Mouse (Mus musculus) frontal cortex, postnatal 36 days (tissue): ENCODE results near the gene Gnat1.

Source experiments
- DNase-seq, 2 experiments: peaks; one replicate each; pipeline ENCODE4 v3.0.0; 2022; ENCODE audit warnings: low spot score in 2 of 2

Gnat1 gene

DNA sequence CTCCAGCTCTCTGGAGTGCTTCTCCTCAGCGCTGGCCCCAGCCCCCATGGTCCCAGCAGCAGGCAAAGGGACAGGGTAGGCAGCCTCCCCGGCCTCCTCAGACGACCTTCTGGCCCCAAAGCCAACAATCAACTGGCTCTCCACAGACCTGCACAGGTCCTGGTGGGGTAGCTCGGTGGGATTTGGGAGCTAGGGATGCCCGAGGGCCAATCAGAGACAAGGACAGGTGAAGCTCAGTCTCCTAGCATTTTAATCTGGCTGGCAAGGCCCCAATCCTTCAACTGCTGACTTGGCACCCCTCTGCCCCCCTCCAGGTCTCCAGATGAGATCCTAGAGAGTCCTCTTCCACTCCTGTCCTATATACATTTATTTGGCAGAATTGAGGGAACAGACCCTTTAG is at the start of gene Gnat1:
Gnat1 (minus strand) TSS at position 212 of the 400 bp plus-strand sequence.
- no peak for DNase-seq

- no peak for DNase-seq
Observed at GRCm38 (mm10) chr9:107728919-107729670, 49.6 kb upstream of the Gnat1 start.

DNA sequence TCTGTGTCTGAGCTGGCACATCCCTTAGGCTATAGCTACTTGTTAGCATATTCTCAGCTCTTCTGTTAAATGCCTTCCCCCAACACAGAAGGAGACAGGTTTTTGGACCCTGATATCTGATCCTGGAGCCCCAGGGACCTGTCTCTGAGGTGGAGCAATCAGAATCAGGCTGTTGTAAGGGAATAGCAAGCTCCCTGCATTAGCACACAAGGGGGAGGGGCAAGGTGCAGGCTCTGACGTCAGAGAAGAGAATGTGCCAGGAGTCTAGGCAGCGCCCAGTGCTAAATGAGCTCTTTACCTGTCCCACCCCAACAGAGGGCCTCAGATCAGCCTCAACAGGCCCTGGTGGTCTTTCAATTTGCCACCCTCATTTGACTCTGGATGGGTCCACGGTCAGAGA is 47.5 kb upstream of the Gnat1 start:
- DNase-seq, result no peak

GRCm38 (mm10) chr9:107724796-107725195 is 45.3 kb upstream of the Gnat1 start:
- no peak for DNase-seq

DNA sequence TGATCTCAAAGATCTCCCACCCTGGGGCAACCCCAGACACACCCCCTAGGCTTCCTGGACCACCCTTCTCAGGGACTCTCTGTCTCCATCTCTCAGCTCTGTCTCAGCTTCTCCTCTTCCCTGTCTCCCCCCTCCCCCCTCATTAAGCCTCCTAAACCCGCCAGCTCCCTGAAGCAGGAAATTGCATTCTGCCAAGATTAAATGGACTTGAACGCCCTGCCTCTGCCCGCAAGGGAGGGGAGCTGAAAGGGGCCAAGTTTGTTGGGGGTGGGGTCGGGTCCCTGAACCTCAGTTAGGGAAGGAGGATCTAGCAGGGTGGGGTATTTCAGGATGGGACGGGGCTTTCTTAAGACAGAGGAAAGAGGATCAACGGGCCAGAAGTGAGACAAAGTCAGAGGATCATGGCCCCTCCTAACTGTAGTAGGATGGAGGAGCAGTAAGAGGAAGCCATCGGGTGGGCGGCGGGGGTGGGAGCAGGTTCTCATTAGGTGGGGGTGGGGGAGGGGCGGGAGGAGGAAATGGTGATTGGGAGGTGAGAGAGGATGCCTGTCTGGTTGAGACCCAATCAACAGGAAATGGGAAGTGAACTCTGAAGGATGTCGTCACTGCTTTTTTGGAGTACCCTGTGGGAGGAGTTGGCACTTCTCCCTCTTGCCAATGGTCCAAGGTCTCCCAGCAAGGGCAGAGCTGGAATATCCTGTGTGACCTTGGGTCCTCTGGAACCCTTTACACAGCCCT is 44.5 kb upstream of the Gnat1 start:
- no peak for DNase-seq

- no peak for DNase-seq
Observed at GRCm38 (mm10) chr9:107723292-107723691, 43.8 kb upstream of the Gnat1 start.

- no peak for DNase-seq
Observed at GRCm38 (mm10) chr9:107718781-107719540, 39.4 kb upstream of the Gnat1 start.

GRCm38 (mm10) chr9:107716951-107717350 is 37.4 kb upstream of the Gnat1 start:
- DNase-seq, result no peak

DNA sequence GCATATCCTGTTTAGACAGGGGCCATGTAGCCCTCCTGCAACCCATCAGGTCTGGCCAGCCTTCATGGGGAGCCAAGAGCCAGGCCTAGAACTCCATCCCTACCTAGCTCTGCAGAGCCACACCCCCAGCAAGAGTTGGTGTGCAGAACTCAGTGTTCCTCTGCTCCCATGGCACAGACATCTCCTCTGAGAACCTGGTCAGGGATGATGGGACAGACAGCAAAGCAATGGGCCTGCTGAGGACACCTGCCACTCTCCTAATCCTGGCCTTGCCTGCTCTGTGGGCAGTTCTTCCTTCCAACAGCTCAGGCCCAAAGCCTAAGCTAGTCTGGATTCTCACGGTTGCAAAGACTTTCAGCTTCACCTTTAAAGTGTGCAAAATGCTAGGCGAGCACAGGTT is 36.1 kb upstream of the Gnat1 start:
- no peak for DNase-seq

DNA sequence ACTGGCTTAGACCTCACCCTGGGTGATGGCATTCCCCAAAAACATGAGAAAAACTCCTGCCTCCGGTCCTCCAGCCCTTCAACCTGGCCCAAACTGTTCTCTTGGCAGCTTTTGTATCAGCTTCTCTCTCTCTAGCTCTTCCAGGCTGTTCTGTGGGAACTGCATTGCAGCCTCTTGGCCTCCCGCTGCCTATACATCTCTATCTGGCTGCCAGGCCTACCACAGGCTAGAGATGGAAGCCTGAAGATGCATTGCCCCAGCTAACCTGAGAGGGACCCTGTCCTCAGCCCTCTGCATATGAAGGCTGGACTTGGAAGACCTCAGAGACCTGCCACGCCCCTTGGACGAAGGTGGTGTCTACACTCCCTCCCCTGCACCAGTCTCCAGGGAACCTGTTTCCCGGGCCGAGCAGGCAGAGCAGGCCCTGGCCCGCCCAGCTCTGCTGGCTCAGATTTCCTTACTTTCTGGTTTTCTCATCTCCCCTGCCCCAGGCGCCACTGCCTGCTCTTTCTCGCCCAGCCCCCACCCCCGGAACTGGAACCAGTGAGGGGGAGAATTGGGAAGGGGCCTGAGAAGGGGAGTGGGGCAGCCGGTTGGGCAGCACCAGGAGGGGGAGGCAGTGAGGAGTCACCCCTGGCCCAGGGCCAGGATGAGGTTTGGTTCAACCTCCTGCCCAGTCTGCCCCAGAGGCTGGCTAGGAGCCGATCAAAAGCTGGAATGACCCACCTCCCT is 34.9 kb upstream of the Gnat1 start:
- DNase-seq, result no peak

GRCm38 (mm10) chr9:107709697-107710483 is 30.4 kb upstream of the Gnat1 start, which contains the start of gene Sema3f:
Gene Sema3f, minus strand, starts transcription at chr9:107710475.
- DNase-seq, result peak; percentile 57 to 68

GRCm38 (mm10) chr9:107709096-107709696 is 29.7 kb upstream of the Gnat1 start:
- DNase-seq, result peak in 1 of 2 experiments; percentile 19

DNA sequence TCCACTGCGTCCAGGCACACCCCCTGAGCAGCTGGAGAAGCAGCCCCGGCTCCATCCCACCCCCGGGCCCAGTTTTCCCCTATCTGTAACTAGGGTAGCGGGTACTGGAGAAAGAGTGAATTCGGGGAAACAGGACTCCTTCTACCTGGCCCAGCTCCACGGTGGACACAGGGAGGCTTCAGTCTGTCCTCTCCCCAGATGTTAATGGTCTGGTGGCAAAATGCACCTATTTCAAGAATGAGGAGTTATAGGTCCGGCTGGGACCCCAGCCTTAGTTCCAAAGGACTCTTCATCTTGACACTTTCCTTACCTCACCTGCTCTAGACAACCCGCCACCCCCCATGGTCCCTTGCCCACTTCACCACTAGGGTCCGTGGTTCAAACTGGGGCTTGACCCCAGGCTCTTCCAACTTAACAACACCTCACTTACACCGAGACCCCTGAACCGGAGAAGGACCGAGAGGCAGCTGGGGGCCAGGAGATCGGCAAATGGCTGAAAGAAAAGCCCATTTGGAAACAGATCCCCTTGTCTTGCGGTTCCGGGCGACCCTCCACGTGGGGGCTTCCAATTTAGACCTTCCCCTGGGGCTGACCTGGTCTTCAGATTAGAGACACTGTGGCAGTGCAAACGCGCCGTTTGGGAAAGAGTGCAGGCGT is 29.1 kb upstream of the Gnat1 start:
- DNase-seq, result no peak

DNA sequence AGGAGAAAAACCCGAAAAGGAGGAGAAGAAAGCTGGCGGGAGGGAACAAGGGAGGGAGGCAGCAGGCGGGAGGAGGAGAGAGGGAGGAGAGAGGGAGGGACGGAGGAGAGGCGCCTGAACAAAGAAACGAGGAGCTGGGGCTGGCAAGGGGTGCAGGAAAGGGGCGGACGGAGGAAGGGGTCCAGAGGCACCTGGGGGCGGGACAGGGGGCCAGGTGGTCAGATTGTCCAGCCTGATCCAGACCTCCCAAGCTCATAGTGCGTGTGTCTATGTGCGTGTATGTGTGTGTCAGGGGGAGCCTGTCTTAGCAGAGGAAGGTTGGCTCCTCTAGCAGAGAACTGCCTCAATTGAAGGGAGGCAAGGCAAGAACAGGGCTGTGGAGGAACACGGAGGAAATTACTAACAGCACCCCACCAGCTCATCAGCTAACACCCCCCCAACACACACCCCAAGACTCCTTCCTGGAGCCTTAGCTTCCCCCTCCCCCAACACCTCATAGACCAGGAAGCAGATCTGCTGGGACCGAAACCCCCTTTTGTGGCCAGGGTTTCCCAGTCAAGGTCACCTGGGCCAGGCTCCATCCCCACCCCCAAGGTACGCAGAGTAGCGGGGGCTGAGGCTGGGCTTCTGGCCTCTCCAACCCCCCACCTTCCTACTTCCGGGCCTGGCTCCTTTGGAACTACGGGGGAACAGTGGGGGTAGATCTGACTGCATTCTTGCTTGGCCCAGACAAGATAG is 28.4 kb upstream of the Gnat1 start:
- DNase-seq, result no peak

GRCm38 (mm10) chr9:107706781-107707211 is 27.3 kb upstream of the Gnat1 start:
- no peak for DNase-seq

DNA sequence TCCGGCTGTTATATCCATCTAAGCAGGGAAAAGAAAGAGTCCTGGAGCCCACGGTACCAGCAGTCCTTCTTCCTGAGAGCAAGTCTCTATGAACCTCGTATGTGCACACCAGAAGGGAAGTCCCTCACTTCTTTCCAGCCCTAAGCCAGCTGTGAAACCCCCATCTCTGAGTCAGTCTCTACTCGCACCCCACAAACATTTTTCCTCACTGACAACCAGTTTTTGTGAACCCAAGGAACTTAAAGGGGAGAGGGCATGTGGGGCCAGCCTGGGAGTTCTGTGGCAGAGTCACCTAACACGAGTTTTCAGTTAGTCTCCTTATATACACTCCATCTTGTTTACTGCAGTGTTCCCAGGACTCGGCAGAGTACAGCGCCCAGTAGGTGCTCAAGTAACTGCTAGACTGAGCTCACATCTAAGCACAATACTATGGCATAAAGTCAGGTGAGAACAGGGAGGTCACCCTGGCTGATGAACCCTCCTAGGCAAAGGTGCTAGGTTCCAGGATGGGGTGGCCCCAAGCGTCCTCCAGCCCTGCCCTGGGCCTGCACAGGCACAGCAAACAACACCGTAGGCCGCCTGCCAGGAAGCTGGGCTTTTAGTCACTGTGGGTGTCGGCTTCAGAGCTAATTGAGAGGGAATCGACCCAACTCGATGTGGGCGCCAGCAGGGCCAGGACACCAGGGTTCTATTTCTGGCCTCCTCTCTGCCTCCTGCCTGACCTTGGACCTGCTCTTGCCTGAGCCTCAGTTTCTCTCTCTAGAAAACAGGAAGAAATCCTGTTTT is 24.0 kb upstream of the Gnat1 start:
- peak in 1 of 2 experiments; percentile 31 for DNase-seq

DNA sequence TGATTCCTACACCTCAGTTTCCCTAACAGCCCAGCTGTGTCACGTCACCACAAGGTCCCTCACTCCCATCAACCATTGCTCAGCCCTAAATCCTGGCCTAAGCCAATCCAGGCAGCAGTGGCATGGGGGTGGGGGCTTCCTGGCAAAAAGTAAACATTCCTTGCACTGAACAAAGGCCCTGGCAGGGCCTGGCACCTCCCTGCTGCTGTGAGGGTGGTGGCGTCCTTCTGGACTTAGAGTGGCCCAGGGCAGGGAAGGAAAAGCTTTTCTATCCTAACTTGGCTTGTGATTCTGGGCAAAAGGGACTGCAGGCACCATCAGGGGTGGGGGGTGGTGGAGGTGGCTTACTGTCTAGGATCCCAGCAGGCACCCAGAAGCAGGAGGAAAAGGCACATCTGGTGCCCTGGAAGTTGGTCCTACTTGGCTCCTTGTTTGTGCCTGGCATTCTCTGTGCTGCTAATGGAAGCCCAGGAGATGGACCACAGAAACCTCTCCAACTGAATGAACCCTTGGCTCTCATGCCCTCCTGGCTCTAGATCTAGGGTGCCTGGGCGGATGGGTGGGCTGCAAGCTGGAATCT is 23.2 kb upstream of the Gnat1 start:
- DNase-seq, result no peak

- peak; percentile 77 to 82 for DNase-seq
Observed at GRCm38 (mm10) chr9:107701594-107701993, 22.1 kb upstream of the Gnat1 start.
